Mouse (Mus musculus): Measurements from ENCODE around the gene Pfn3.

GRCm38 (mm10) chr13:55449205-55449604 is 34.2 kb upstream of the Pfn3 start:
- TF ChIP-seq POLR2A (IDR thresholded peaks at IDR 0.05; ENCODE audit: borderline replicate concordance, control insufficient read depth, low read depth, low read length) (no peak), CTCF (IDR thresholded peaks at IDR 0.05; ENCODE audit: control insufficient read depth, insufficient read depth, low read length) (no peak)

All from bone marrow, adult 2 months (tissue).